Mouse (Mus musculus) thymus, postnatal 0 days (tissue): Measurements from ENCODE around the gene Nynrin. TPM values are rescaled to one million over a fixed set of nuclear protein-coding genes. Genes with fewer than 3 reads are reported as not detected.

Experiments used
- DNase-seq: peaks from one replicate; pipeline ENCODE4 v3.0.0-alpha.2; 2015; ENCODE audit warnings: low spot score
- polyA plus RNA-seq: library from polyadenylated mRNA; unstranded; fragments of >200 nt; fragmentation: Nextera tagmentation; extraction: Ambion mirVana; gene quantifications from 2 replicates; pipeline ENCODE4 v1.2.1, GENCODE M21; 2015

The Nynrin gene
- polyA plus RNA-seq, result 1.7 and 2.4 TPM in 2 replicates

DNA sequence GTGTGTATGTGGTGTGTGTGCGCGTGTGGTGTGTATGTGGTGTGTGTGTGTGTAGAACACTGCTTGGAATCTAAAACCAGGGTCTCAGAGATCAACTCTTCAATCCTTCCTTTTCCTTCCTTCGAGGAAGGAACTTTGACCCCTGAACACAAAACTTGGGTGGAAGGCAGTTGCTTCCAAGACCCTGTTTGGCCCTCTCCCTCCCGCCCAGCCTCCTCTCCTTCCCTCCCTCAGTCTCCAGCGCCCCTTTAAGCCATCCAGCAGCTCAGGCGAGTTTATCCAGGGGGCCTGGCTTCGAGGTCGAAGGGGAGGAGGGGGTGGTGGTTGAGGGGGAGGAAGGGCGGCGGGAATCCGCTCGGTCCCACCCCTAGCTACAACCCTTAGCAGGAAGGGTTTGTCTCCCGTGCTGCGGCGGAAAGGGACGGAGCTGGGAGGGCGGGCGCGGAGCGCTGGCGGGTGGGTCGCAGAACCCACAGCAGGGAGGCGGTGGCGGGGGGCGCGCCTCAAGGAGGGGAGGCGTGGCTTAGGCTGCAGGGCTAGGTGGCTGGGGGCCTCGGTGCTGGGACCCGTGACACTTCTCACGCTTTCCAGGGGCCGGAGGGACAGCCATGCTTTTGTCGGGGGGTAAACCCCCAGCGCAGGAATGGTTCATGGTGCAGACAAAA, at the start of gene Nynrin:
Gene Nynrin (plus strand): TSS at position 390 of the 665 bp plus-strand sequence.
- DNase-seq, result peak; percentile 70

GRCm38 (mm10) chr14:55814885-55815284, 38.9 kb upstream of the Nynrin start:
- DNase-seq, result no peak

DNA sequence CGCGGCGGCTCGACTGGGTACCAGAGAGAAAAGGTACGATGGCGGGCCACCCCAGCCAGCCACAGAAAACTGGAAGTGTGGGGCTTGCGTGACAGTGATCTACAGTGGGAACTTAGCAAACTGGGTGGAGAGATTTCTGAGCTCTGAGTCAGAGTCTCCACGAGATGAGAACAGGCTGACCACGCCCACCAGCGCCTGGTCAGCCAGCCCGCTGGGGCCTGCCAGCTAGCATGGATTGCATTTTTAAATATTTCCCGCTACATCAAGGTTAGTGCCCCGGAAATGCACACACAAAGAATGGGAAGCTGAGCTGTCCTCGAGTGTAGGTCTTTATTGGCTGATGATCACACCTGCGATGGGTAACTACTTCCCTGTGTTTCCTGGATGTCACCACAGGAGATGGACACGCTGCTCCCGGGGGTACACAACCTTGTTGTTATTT, 38.5 kb upstream of the Nynrin start:
- DNase-seq, result no peak

GRCm38 (mm10) chr14:55819845-55820405, 33.9 kb upstream of the Nynrin start:
- no peak for DNase-seq

- no peak for DNase-seq
Measured at GRCm38 (mm10) chr14:55820576-55820975, 33.2 kb upstream of the Nynrin start.

GRCm38 (mm10) chr14:55822435-55822990, 31.3 kb upstream of the Nynrin start:
- peak; percentile 86 for DNase-seq

GRCm38 (mm10) chr14:55822991-55823762, 30.6 kb upstream of the Nynrin start, which contains the start of gene Nfatc4:
TSS of gene Nfatc4 (plus strand) at chr14:55823144.
- DNase-seq, result peak; percentile 16

DNA sequence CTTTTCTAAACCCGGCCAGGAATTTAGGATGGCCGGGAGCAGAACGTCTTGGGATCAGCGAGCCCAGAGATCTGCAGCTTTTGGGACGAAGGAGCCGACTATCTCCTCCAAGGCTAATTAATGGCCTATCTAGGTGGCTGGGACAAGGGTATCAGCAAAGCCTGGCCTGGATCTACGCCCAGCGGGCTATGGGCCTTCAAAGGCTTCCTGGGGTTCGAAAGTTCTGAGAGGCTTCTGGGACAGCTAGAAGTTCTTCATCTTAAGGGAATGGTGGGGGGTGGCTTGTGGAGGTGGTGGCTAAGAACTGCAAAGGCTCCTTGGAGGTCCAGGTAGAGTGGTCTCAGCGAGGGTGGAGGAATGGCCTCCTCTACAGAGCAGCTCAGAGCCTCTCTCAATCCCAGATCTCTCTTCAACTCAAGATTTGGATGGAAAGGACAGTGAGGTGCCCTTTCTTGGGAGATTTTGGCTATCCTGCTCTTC, 29.8 kb upstream of the Nynrin start:
- no peak for DNase-seq

- no peak for DNase-seq
Measured at GRCm38 (mm10) chr14:55824481-55825215, 29.2 kb upstream of the Nynrin start.

DNA sequence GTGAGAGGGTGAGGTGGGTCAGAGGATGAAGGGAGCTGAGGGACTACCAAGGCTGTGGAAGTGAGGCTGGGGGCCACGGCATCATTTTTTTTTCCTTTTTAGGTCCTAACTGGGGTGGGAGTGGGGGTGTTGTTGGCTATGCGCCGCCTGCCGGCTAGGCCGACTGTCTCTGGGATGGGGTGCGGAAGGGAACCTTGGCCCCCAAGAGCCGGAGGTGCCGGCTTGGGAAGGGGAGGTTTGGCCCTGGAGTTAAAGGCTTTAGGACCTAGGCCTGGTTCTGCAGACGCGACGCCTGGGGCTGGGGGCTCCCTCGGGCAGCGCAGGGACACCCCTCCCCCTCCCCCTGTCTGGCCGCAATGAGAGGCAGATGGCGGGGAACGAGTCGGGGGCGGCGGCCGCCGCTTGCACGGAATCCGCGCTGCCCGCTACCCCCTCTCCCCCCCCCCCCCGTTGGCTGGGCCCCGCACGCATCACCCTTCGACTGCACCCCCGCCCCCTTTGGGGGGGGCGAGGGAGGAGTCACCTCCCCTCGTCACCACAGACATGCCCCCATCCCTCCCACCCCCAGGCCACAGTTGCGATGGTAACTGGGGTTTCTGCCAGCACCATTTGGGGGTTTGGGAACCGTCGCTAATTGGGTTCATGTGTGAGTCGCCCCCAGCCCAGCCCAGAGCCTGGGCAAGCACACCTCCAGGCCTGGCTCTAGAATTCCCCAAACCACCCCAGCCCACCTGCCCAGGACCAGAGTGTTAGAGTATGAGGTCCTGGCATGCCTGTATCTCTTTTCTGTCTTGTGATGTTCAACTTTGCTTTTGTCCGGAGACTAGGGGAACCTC, 28.4 kb upstream of the Nynrin start:
- DNase-seq, result no peak

DNA sequence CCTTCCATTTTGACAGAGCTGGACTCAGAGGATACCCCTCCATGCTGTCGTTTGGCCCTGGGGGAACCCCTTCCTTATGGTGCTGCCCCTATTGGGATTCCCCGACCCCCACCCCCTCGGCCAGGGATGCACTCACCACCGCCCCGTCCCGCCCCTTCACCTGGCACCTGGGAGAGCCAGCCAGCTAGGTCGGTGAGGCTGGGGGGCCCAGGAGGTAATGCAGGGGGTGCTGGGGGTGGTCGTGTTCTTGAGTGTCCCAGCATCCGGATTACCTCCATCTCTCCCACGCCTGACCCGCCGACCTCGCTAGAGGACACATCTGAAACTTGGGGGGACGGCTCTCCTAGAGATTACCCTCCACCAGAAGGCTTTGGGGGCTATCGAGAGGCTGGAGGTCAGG, 27.7 kb upstream of the Nynrin start:
- DNase-seq, result no peak

DNA sequence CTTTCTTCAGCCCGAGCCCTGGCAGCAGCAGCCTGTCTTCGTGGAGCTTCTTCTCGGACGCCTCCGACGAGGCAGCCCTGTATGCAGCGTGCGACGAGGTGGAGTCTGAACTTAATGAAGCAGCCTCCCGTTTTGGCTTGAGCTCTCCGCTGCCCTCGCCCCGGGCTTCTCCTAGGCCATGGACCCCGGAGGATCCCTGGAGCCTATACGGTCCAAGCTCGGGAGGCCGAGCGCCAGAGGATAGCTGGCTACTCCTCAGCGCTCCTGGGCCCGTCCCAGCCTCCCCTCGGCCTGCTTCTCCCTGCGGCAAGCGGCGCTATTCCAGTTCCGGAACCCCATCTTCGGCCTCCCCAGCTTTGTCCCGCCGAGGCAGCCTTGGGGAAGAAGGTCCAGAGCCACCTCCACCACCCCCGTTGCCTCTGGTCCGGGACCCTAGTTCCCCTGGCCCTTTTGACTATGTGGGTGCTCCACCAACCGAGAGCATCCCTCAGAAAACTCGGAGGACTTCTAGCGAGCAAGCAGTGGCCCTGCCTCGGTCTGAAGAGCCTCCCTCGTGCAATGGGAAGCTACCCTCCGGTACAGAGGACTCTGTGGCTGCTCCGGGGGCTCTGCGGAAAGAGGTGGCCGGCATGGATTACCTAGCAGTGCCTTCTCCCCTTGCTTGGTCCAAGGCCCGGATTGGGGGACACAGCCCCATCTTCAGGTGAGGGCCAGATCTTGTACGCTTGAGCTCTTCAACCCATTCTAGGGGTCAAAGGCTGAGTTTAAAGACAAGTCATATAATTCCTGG, 27.1 kb upstream of the Nynrin start:
- no peak for DNase-seq

DNA sequence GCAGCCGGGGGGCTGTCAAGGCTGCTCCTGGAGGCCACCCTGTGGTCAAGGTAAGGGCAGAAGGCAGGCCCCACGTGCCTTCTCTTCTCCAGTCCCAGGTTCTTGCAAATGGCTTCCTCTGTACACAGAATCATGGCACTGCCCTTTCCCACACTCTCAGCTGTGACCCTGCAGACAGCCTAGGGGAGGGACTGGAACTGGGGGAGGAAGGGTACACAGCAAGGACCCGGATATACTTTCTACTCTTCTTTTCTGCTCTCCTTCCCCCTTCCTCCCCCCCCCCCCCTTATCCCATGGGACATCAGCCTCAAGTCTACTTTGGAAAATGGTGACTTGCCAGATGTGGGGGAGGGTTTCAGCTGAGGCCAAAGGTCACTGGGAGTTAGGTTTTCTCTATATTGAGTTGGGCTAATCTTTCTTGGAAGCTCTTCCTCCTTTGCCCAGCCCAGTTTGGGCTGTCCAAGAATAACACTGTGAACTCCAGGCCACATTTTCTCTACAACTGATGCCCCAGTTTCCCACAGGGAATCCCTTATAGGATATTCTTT, 25.0 kb upstream of the Nynrin start:
- no peak for DNase-seq

DNA sequence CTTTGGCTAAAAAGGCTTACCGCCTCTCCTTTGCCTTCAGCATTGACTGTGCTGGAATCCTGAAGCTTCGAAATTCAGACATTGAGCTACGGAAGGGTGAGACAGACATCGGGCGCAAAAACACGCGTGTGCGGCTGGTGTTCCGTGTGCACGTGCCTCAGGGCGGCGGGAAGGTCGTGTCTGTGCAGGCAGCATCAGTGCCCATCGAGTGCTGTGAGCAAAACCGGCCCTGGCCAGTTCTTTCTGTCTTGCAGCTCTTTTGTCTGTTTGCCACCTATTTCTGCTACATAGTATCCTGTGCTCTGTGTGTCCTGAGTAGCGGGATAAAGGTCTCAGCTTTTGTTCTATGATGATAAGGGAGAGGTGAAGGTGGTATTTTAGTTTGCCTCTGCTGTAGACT, 24.0 kb upstream of the Nynrin start:
- DNase-seq, result no peak

DNA sequence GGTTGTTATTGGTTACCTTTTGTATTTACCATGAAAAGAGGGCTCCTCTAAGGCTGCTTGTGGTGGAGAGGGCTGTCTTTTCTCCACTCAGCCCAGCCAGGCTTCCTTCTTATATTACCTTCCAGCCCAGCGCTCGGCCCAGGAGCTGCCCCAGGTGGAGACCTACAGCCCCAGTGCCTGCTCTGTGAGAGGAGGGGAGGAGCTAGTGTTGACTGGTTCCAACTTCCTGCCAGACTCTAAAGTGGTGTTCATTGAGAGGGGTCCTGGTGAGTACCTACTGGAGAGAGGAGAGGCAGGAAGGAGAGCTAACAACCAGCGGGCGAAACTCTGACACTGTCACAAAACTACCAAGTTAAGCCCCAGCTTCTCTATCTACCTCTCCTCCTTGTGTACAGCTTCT, 23.5 kb upstream of the Nynrin start:
- DNase-seq, result no peak

- no peak for DNase-seq
Measured at GRCm38 (mm10) chr14:55833126-55833525, 20.7 kb upstream of the Nynrin start.

DNA sequence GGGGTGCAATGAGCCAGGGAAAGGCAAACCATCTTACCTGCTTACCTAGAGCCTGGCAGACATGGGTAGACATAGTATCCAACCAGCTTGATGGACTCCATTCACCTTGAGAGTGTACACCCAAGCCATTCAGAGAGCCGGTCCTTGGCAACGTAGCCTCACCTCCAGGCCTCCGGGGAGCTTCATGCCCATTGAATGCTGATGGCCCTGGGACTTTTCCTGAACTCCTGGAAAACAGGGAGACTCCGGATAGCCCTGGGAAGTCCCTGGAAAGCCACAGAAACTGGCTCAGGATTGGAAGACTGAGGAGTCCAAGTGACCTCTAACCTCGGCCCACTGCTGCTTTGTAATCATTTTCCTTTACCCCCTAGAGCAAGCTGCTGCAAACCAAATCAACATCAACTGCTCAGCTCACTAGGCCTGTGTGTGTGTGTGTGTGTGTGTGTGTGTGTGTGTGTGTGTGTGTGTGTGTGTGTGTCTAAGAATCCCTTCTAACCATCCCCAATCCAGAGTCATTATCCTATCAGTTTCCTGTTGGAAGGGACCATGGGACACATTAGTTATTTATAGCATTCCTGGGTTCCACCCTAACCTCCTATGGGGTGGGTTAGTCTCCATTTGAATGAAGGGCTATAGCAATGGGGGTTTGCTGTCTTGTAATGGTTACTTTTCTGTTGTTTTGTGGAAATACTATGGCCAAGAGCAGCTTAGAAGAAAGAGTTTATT, 18.8 kb upstream of the Nynrin start:
- DNase-seq, result no peak

GRCm38 (mm10) chr14:55838312-55838711, 15.5 kb upstream of the Nynrin start:
- DNase-seq, result no peak
